Mouse (Mus musculus): Measurements from ENCODE around the gene Cnnm1. TPM values are rescaled to one million over a fixed set of nuclear protein-coding genes. Genes with fewer than 3 reads are reported as not detected.

Gene Cnnm1
- polyA plus RNA-seq, 1 experiment from 2014 or later, result 1.7 TPM

DNA sequence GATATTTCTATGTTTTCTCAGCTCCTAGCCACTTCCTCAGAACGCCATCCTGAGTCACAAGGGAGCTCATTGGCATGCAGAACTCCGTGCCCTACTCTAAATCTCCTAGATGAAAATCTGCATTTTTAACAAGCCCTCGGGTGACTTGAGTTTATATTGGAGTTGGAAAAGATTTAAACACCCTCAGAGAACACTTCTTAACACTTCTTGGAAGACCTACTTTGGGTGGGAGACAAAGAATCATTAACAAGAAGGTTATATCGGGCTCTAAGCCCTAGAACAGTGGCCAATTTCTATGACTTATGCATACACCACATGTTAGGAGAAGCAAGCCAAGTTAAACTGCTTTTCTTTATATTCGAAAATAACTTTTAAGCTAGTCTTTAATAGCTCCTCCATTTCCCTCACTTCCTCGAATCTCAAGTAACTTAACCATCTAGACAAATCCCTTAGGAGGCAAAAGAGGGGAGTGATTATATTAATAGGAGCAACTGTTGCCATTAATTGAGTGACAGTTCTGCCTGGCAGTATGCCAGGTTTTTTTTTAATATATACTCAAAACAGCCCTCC is 4.5 kb downstream of the Cnnm1 start:
- peaks cover 20% of the 10 kb centered on the region for H3K4me1 ChIP-seq
- 45% methylated on average over 6 of the region's 6 CpGs for WGBS

DNA sequence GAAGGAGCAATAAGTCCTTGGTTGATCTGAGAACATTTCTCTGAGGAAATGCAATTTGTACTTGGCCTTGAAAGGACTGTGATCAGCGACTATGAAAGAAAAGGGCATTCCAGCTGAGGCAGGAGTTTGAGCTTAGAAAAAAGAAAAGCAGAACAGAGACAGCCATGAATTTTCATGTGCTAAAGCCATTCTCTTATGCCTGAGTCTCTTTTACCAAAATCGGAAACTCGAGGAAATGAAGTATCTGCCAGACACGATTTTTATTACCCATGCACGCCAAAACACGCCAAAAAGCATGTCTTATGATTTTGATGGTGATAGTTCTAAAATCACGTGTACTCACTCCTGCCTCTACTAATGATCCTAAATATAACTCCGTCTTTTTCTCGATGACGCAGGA is 11.3 kb downstream of the Cnnm1 start:
- H3K27ac ChIP-seq, result no peak overlapping the region
- no peak for ATAC-seq (ENCODE audit: insufficient number of reproducible peaks, low FRiP score, low TSS enrichment, low read depth)
- no peaks in the 10 kb centered on the region for H3K36me3 ChIP-seq
- H3K9me3 ChIP-seq, result no peaks in the 10 kb centered on the region
- WGBS, result 80% methylated on average over 10 of the region's 10 CpGs
- H3K4me3 ChIP-seq, result no peak overlapping the region
- H3K4me1 ChIP-seq, result no peaks in the 10 kb centered on the region
- no peak overlapping the region for H3K4me2 ChIP-seq
- no peak overlapping the region for H3K9ac ChIP-seq
- H3K27me3 ChIP-seq, result no peaks in the 10 kb centered on the region

More for the DNA sequence above, 4.5 kb downstream of the Cnnm1 start:
- peaks cover 44% of the 10 kb centered on the region for H3K27me3 ChIP-seq
- no peaks in the 10 kb centered on the region for H3K36me3 ChIP-seq
- H3K4me3 ChIP-seq, result no peak overlapping the region
- H3K27ac ChIP-seq, result no peak overlapping the region
- no peak for ATAC-seq (ENCODE audit: insufficient number of reproducible peaks, low FRiP score, low TSS enrichment, low read depth)
- no peak overlapping the region for H3K9ac ChIP-seq
- H3K4me2 ChIP-seq, result no peak overlapping the region
- H3K9me3 ChIP-seq, result no peaks in the 10 kb centered on the region

- no peaks in the 10 kb centered on the region for H3K9me3 ChIP-seq
- no peaks in the 10 kb centered on the region for H3K4me1 ChIP-seq
- 80% methylated on average over 5 of the region's 5 CpGs for WGBS
- H3K27ac ChIP-seq, result no peak overlapping the region
- H3K36me3 ChIP-seq, result no peaks in the 10 kb centered on the region
- ATAC-seq (ENCODE audit: insufficient number of reproducible peaks, low FRiP score, low TSS enrichment, low read depth), result no peak
- H3K27me3 ChIP-seq, result no peaks in the 10 kb centered on the region
- H3K4me3 ChIP-seq, result no peak overlapping the region
- H3K9ac ChIP-seq, result no peak overlapping the region
- H3K4me2 ChIP-seq, result no peak overlapping the region
Measured at GRCm38 (mm10) chr19:43452176-43452575, 11.9 kb downstream of the Cnnm1 start.

DNA sequence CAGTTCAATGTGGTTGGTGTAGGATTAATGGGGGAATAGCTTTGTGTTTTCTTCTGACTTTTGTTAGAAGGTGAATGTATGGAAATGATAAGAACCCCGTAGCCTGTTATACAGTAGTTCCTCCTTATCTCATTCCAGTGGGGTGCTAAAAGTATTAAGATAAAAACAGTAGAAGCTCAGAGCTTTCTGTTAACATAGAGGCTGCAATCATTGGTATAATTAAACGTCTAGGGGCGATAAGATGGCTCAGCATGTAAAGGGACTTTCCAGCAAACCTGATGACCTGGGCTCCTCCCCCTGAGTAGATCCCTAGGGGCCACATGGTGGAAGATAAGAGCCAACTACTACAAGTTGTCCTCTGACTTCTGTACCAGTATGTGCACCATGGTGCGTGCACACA is 12.8 kb downstream of the Cnnm1 start:
- 81% methylated on average over 4 of the region's 4 CpGs for WGBS
- no peak overlapping the region for H3K4me2 ChIP-seq
- no peak overlapping the region for H3K9ac ChIP-seq
- H3K4me3 ChIP-seq, result no peak overlapping the region
- H3K27me3 ChIP-seq, result no peaks in the 10 kb centered on the region
- no peak for ATAC-seq (ENCODE audit: insufficient number of reproducible peaks, low FRiP score, low TSS enrichment, low read depth)
- H3K27ac ChIP-seq, result no peak overlapping the region
- H3K9me3 ChIP-seq, result no peaks in the 10 kb centered on the region
- no peaks in the 10 kb centered on the region for H3K4me1 ChIP-seq
- H3K36me3 ChIP-seq, result no peaks in the 10 kb centered on the region

- WGBS, result 56% methylated on average over 4 of the region's 4 CpGs
- Histone ChIP-seq H3K27me3 (no peaks in the 10 kb centered on the region), H3K9ac (no peak overlapping the region), H3K9me3 (no peaks in the 10 kb centered on the region), H3K4me3 (no peak overlapping the region), H3K4me1 (no peaks in the 10 kb centered on the region), H3K4me2 (no peak overlapping the region), H3K27ac (no peak overlapping the region), H3K36me3 (no peaks in the 10 kb centered on the region)
- no peak for ATAC-seq (ENCODE audit: insufficient number of reproducible peaks, low FRiP score, low TSS enrichment, low read depth)
Measured at GRCm38 (mm10) chr19:43459948-43460347, 19.7 kb downstream of the Cnnm1 start.

DNA sequence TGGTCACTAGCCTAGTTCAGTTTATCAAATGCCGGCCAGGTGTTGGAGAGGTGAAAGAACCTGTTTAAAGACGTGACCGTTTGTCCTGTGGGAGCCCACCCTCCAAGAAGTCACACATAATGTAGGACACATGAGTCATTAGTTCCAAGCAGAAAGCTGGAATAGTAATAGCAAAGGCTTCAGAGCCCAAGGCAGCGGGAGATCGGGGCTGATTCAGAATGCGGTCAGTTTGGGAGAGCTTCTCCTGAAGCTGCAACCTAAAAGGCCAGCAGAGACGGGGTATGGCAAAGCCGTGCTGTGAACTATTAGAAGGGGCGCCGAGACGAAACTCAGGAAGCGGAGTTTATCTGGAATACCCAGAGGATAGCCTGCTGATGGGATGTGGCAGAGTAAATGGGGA is 20.2 kb downstream of the Cnnm1 start:
- Histone ChIP-seq H3K4me2 (no peak overlapping the region), H3K27ac (no peak overlapping the region), H3K27me3 (no peaks in the 10 kb centered on the region), H3K4me3 (no peak overlapping the region), H3K4me1 (no peaks in the 10 kb centered on the region), H3K9me3 (no peaks in the 10 kb centered on the region), H3K9ac (no peak overlapping the region), H3K36me3 (no peaks in the 10 kb centered on the region)
- 83% methylated on average over 12 of the region's 12 CpGs for WGBS
- no peak for ATAC-seq (ENCODE audit: insufficient number of reproducible peaks, low FRiP score, low TSS enrichment, low read depth)

DNA sequence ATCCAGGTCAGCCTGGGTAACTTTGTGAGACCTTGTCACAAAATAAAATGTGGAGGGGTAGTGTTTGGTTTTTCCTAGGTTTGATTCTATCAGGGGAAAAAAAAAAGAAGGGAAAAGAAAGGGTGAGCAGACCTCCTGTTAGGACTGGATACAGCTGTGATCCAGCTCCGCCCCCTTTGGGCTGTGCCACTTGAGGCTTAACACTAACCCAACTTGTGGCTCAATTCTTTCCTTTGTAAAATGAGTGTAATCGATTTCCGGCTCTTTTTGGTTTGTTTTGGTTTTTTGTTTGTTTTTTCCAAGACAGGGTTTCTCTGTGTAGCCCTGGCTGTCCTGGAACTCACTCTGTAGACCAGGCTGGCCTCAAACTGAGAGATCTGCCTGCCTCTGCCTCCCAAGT is 21.9 kb downstream of the Cnnm1 start:
- no peaks in the 10 kb centered on the region for H3K36me3 ChIP-seq

GRCm38 (mm10) chr19:43463546-43464293 is 23.5 kb downstream of the Cnnm1 start:
- H3K9me3 ChIP-seq, result no peaks in the 10 kb centered on the region
- H3K4me2 ChIP-seq, result no peak overlapping the region
- H3K9ac ChIP-seq, result no peak overlapping the region
- no peaks in the 10 kb centered on the region for H3K36me3 ChIP-seq
- no peak for ATAC-seq (ENCODE audit: insufficient number of reproducible peaks, low FRiP score, low TSS enrichment, low read depth)
- no peaks in the 10 kb centered on the region for H3K27me3 ChIP-seq
- WGBS, result 89% methylated on average over 7 of the region's 7 CpGs
- H3K4me1 ChIP-seq, result no peaks in the 10 kb centered on the region
- H3K4me3 ChIP-seq, result no peak overlapping the region
- no peak overlapping the region for H3K27ac ChIP-seq

More for the DNA sequence above, 21.9 kb downstream of the Cnnm1 start:
- Histone ChIP-seq H3K9me3 (no peaks in the 10 kb centered on the region), H3K9ac (no peak overlapping the region), H3K4me3 (no peak overlapping the region), H3K27ac (no peak overlapping the region), H3K4me2 (no peak overlapping the region), H3K27me3 (no peaks in the 10 kb centered on the region), H3K4me1 (no peaks in the 10 kb centered on the region)
- ATAC-seq (ENCODE audit: insufficient number of reproducible peaks, low FRiP score, low TSS enrichment, low read depth), result no peak
- WGBS, result 92% methylated on average over 3 of the region's 3 CpGs

DNA sequence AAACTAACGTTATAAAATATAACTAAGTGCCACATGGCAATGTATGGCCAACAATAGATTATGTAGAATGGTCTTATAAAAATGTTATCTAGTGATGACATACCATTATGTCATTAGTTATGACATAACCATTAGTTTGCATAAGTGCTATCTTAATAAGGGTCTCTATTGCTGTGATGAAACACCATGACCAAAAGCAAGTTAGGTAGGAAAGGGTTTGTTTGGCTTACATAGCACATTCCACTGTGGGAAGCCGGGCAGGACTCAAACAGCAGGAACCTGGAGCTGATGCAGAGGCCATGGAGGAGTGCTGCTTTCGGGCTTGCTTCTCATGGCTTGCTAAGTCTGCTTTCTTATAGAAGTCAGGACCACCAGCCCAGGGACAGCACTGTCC is 24.1 kb downstream of the Cnnm1 start:
- no peak overlapping the region for H3K27ac ChIP-seq
- H3K4me2 ChIP-seq, result no peak overlapping the region
- no peaks in the 10 kb centered on the region for H3K27me3 ChIP-seq
- WGBS, result 75% methylated on average over 3 of the region's 3 CpGs
- H3K4me3 ChIP-seq, result no peak overlapping the region
- ATAC-seq (ENCODE audit: insufficient number of reproducible peaks, low FRiP score, low TSS enrichment, low read depth), result no peak
- H3K4me1 ChIP-seq, result no peaks in the 10 kb centered on the region
- no peaks in the 10 kb centered on the region for H3K36me3 ChIP-seq
- H3K9ac ChIP-seq, result no peak overlapping the region
- H3K9me3 ChIP-seq, result no peaks in the 10 kb centered on the region

- 89% methylated on average over 11 of the region's 11 CpGs for WGBS
- no peak overlapping the region for H3K4me3 ChIP-seq
- ATAC-seq (ENCODE audit: insufficient number of reproducible peaks, low FRiP score, low TSS enrichment, low read depth), result no peak
Measured at GRCm38 (mm10) chr19:43465076-43465475, 24.8 kb downstream of the Cnnm1 start.

GRCm38 (mm10) chr19:43465601-43466255 is 25.5 kb downstream of the Cnnm1 start:
- H3K4me1 ChIP-seq, result no peaks in the 10 kb centered on the region
- H3K27me3 ChIP-seq, result no peaks in the 10 kb centered on the region
- no peak overlapping the region for H3K4me3 ChIP-seq
- no peaks in the 10 kb centered on the region for H3K36me3 ChIP-seq
- no peak overlapping the region for H3K4me2 ChIP-seq
- no peaks in the 10 kb centered on the region for H3K9me3 ChIP-seq
- H3K27ac ChIP-seq, result no peak overlapping the region
- no peak for ATAC-seq (ENCODE audit: insufficient number of reproducible peaks, low FRiP score, low TSS enrichment, low read depth)
- H3K9ac ChIP-seq, result no peak overlapping the region
- WGBS, result 91% methylated on average over 14 of the region's 14 CpGs

More at GRCm38 (mm10) chr19:43465076-43465475, 24.8 kb downstream of the Cnnm1 start:
- Histone ChIP-seq H3K4me2 (no peak overlapping the region), H3K9ac (no peak overlapping the region), H3K27ac (no peak overlapping the region), H3K36me3 (no peaks in the 10 kb centered on the region), H3K4me1 (no peaks in the 10 kb centered on the region), H3K9me3 (no peaks in the 10 kb centered on the region), H3K27me3 (no peaks in the 10 kb centered on the region)

DNA sequence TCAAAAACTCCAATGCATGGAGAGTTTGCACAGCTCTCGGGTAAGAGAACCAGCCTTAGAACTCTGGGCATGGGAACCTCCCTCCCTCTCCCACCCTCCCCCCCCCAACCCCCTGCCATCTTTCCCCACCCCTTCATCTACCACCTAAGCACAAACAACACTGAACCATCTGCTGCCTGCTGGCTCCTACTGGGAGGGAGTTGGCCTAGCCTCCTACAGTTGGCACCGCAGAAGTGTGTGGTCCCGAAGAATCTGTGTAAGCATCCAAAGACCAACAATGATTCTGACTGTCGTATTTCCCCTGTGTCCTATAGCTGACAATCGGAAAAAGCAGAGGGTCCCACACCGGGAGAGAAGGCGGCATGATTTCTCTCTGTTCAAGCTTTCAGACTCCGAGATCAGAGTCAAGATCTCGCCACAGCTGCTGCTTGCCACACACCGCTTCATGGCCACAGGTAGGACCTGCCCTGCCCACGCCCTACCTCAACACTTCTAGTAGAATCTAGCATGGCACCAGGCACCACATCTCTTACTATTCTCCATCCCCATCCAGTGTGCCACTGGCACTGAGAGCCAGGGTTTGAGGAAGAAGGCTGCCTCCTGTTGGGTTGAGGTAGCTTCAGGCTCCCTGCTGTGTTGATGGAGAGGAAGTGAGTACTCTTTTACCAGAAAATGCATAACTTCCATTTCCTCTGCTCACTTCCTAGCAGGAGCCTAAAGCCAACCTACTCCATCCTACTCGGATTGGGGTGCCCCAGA is 27.9 kb downstream of the Cnnm1 start:
- H3K4me3 ChIP-seq, result no peak overlapping the region
- no peaks in the 10 kb centered on the region for H3K9me3 ChIP-seq
- H3K4me2 ChIP-seq, result no peak overlapping the region
- H3K27me3 ChIP-seq, result no peaks in the 10 kb centered on the region
- H3K4me1 ChIP-seq, result no peaks in the 10 kb centered on the region
- ATAC-seq (ENCODE audit: insufficient number of reproducible peaks, low FRiP score, low TSS enrichment, low read depth), result no peak
- WGBS, result 80% methylated on average over 12 of the region's 12 CpGs
- H3K27ac ChIP-seq, result no peak overlapping the region
- no peaks in the 10 kb centered on the region for H3K36me3 ChIP-seq
- H3K9ac ChIP-seq, result no peak overlapping the region
